Mouse (Mus musculus): Measurements from ENCODE around the gene Tbx10.
"Not testable (repeated sequence)": the region's sequence is repeated elsewhere in the genome, so short reads cannot be mapped to it uniquely, and the experiment has no call there.

Tbx10 gene

GRCm38 (mm10) chr19:4042124-4042523, 49.6 kb downstream of the Tbx10 start:
- no peak for DNase-seq (ENCODE audit: low spot score in 2 of 2)

- DNase-seq (ENCODE audit: low spot score in 2 of 2), result not testable (repeated sequence)
These were observed 51.6 kb downstream of the Tbx10 start for GRCm38 (mm10) chr19:4044109-4044508.

GRCm38 (mm10) chr19:4045966-4046865, 53.7 kb downstream of the Tbx10 start, which contains the start of gene Gstp2:
Gene Gstp2 (minus strand): TSS chr19:4046023.
- peak in 1 of 2 experiments; percentile 55 for DNase-seq (ENCODE audit: low spot score in 2 of 2)

GRCm38 (mm10) chr19:4046866-4047254, 54.3 kb downstream of the Tbx10 start:
- DNase-seq (ENCODE audit: low spot score in 2 of 2), result no peak

- DNase-seq (ENCODE audit: low spot score in 2 of 2), result peak; percentile 59 to 79
These were observed 55.3 kb downstream of the Tbx10 start for GRCm38 (mm10) chr19:4047859-4048258.

GRCm38 (mm10) chr19:4049069-4049468, 56.5 kb downstream of the Tbx10 start:
- not testable (repeated sequence) for DNase-seq (ENCODE audit: low spot score in 2 of 2)

All from cerebellum, postnatal 4 days (tissue).